Mouse (Mus musculus): ENCODE measurements around the gene Sept12.

GRCm38 (mm10) chr16:5035591-5035990 is 37.9 kb upstream of the Sept12 start:
- TF ChIP-seq CTCF (IDR thresholded peaks at IDR 0.05; ENCODE audit: extremely low read depth, insufficient read depth, insufficient read length, insufficient replicate concordance), result no peak
- TF ChIP-seq POLR2A (IDR thresholded peaks at IDR 0.05; ENCODE audit: low read depth, low read length), result no peak
